Comparison of ENCODE assay signal across 24 mouse cellular contexts in the genomic region with DNA sequence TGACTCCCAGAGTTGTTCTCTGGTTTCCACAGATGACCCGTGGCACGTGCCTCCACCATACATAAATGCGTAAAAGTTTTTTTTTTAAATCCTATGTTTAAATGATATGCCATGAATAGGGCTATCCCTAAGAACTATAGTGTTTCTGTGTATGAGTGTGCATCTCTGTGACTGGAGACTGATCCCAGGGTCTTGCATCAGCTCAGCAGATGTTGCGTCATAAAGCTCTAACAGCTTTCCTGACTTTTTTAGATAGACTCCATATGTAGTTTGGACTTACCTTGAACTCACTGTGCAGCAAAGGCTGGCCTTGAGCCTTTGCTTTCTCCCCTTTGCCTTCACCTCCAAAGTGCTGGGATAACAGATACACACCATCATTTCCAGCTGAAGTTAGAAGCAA.
DNase-seq lines count a peak whose midpoint lies in the region; ATAC-seq and TF ChIP-seq lines count a peak whose summit lies in the region.
"Had no signal": no experiment of that assay in that cellular context is flagged by ENCODE, and none has a peak within 500 bp of the region (broad histone marks: within the 10 kb centered on the region; RNA-seq: fewer than 3 reads in every experiment).

No protein-coding gene starts in this region.

- no peak for TF ChIP-seq POLR2A in myocyte (IDR thresholded peaks at IDR 0.05; ENCODE audit: insufficient read length, low read depth)

- H3K4me2 ChIP-seq in lung, embryonic 14.5 days = no peak overlapping the region
- H3K4me2 ChIP-seq in myocyte (ENCODE audit: low read depth) = no peak overlapping the region
- H3K4me2 ChIP-seq: embryonic facial prominence, embryonic 13.5 days; embryonic facial prominence, embryonic 15.5 days; forebrain, embryonic 12.5 days had no signal

- WGBS in lung, embryonic 14.5 days = 83% methylated on average over 4 of the region's 4 CpGs

- no peaks in the 10 kb centered on the region for H3K79me2 ChIP-seq in myocyte (ENCODE audit: control insufficient read depth, insufficient read depth)

- no peak overlapping the region for H3K9ac ChIP-seq in lung, embryonic 14.5 days
- H3K9ac ChIP-seq: embryonic facial prominence, embryonic 13.5 days; embryonic facial prominence, embryonic 15.5 days; forebrain, embryonic 12.5 days had no signal

- ATAC-seq in lung, embryonic 14.5 days (ENCODE audit: insufficient read depth) = no peak
- ATAC-seq: activated CD4-positive, CD25-positive, alpha-beta regulatory T cell, adult 4 months; forebrain, embryonic 14.5 days; forebrain, embryonic 16.5 days; Patski had no signal

- peak; percentile 20 for DNase-seq in adrenal gland, adult 2 months
- no peak for DNase-seq in adrenal gland, adult 18-20 months (ENCODE audit: low spot score in 2 of 2)
- DNase-seq in lung, embryonic 14.5 days = peak; percentile 21
- no peak for DNase-seq in lung, postnatal 4 days
- peak; percentile 68 for DNase-seq in 3T3-L1 (ENCODE audit: low read depth, low spot score)
- DNase-seq in gastrocnemius, postnatal 25 days = no peak
- DNase-seq: adrenal gland, adult 8-10 months; adrenal gland, postnatal 25 days; cerebellum, adult 11-12 months; cerebellum, adult 2 months; cerebellum, adult 9-11 months; cerebellum, postnatal 14 days; cerebellum, postnatal 36 days; embryo, embryonic 11 days had no signal

- no peaks in the 10 kb centered on the region for H3K9me3 ChIP-seq in lung, embryonic 14.5 days (ENCODE audit: low read depth, low read length)
- H3K9me3 ChIP-seq: embryonic facial prominence, embryonic 13.5 days; embryonic facial prominence, embryonic 15.5 days; forebrain, embryonic 10.5 days; forebrain, embryonic 12.5 days had no signal

- H3K27me3 ChIP-seq in lung, embryonic 14.5 days (ENCODE audit: insufficient read depth, low read length) = no peaks in the 10 kb centered on the region
- H3K27me3 ChIP-seq in myocyte (ENCODE audit: control insufficient read depth, insufficient read depth, insufficient read length) = no peaks in the 10 kb centered on the region
- H3K27me3 ChIP-seq: embryonic facial prominence, embryonic 13.5 days; embryonic facial prominence, embryonic 15.5 days; forebrain, embryonic 12.5 days had no signal

- H3K4me1 ChIP-seq in lung, embryonic 14.5 days (ENCODE audit: insufficient read depth) = peaks cover 6% of the 10 kb centered on the region; the same call in 1 of the 2 replicates
- H3K4me1 ChIP-seq: embryonic facial prominence, embryonic 13.5 days; embryonic facial prominence, embryonic 15.5 days; forebrain, embryonic 10.5 days; forebrain, embryonic 12.5 days had no signal

- H3K27ac ChIP-seq in lung, embryonic 14.5 days (ENCODE audit: low read depth) = no peak overlapping the region
- H3K27ac ChIP-seq: embryonic facial prominence, embryonic 13.5 days; embryonic facial prominence, embryonic 15.5 days; forebrain, embryonic 10.5 days; forebrain, embryonic 12.5 days had no signal

- H3K4me3 ChIP-seq in lung, embryonic 14.5 days (ENCODE audit: low read depth, low read length) = no peak overlapping the region
- H3K4me3 ChIP-seq in myocyte = no peak overlapping the region
- H3K4me3 ChIP-seq: embryonic facial prominence, embryonic 13.5 days; embryonic facial prominence, embryonic 15.5 days; erythroblast, embryonic 14.5 days; forebrain, embryonic 10.5 days; forebrain, embryonic 12.5 days had no signal

- no peak for TF ChIP-seq CTCF in lung, embryonic 14.5 days (IDR thresholded peaks at IDR 0.05; ENCODE audit: low read depth)

- H3ac ChIP-seq in myocyte (ENCODE audit: control insufficient read depth, insufficient read length) = no peak overlapping the region

- no peaks in the 10 kb centered on the region for H3K36me3 ChIP-seq in lung, embryonic 14.5 days (ENCODE audit: insufficient read depth)
- H3K36me3 ChIP-seq in myocyte (ENCODE audit: control insufficient read depth, insufficient read depth) = no peaks in the 10 kb centered on the region
- H3K36me3 ChIP-seq: embryonic facial prominence, embryonic 13.5 days; embryonic facial prominence, embryonic 15.5 days; forebrain, embryonic 10.5 days; forebrain, embryonic 12.5 days had no signal

TF ChIP-seq in myocyte, 11 proteins besides CTCF, POLR2A, EP300 and RAD21:
- TF ChIP-seq POLR2AphosphoS2 (IDR thresholded peaks at IDR 0.05; ENCODE audit: insufficient read length, low read depth) = no peak
- TF ChIP-seq CEBPB (IDR thresholded peaks at IDR 0.05; ENCODE audit: insufficient read depth, poor library complexity, severe bottlenecking) = peak; percentile 96

Comparison
In these comparisons a context has a peak if more than half of its experiments do, and no peak if none do; other contexts are left out.
1. DNase-seq: peak in adrenal gland, adult 2 months (single experiment), lung, embryonic 14.5 days (single experiment) and 3T3-L1 (single experiment); none in adrenal gland, adult 18-20 months (0 of 2), lung, postnatal 4 days (0 of 2) and gastrocnemius, postnatal 25 days (single experiment).